Mouse (Mus musculus) small intestine, adult 2 months (tissue): ENCODE data around the gene Cmtm2a.

Experiments used
- CTCF ChIP-seq: fragments of 200-500 bp; IDR thresholded peaks from 2 replicates; pipeline ENCODE4 v1.5.1; 2012; ENCODE audit warnings: low read depth, mild to moderate bottlenecking, control low read depth, inconsistent platforms, low read length, moderate library complexity, mixed read lengths; ENCODE audit not compliant: insufficient replicate concordance, insufficient read length; ENCODE audit errors: extremely low read depth
- POLR2A ChIP-seq: fragments of 200-500 bp; IDR thresholded peaks from 2 replicates; pipeline ENCODE4 v1.6.1; 2012; ENCODE audit warnings: low read depth, mild to moderate bottlenecking, control low read depth, inconsistent platforms, low read length, moderate library complexity

GRCm38 (mm10) chr8:104336806-104337205, 43.8 kb upstream of the Cmtm2a start:
- TF ChIP-seq CTCF (no peak), POLR2A (no peak)
